Mouse (Mus musculus) 416B (cell line): Measurements from ENCODE around the gene Usp45.

Experiments used
- DNase-seq: peaks from one replicate; pipeline ENCODE4 v3.0.0; 2011; ENCODE audit warnings: low read depth

Usp45 gene

GRCm38 (mm10) chr4:21766863-21767304 lies at the start of gene Usp45, which contains the start of gene Tstd3:
TSS of gene Usp45 (plus strand) at chr4:21767156.
TSS of gene Tstd3 (minus strand) at chr4:21767212.
- peak; percentile 81 for DNase-seq

- DNase-seq = peak; percentile 76
Measured at GRCm38 (mm10) chr4:21722752-21723334, 44.1 kb upstream of the Usp45 start.

- DNase-seq = peak; percentile 89
Measured at GRCm38 (mm10) chr4:21726912-21727614, 39.9 kb upstream of the Usp45 start.

- DNase-seq = peak; percentile 94
Measured at GRCm38 (mm10) chr4:21727615-21728165, 39.3 kb upstream of the Usp45 start, which contains the start of gene Ccnc. TSS of gene Ccnc (plus strand) at chr4:21727701.

GRCm38 (mm10) chr4:21739169-21739568 lies 27.8 kb upstream of the Usp45 start:
- DNase-seq = peak; percentile 64

GRCm38 (mm10) chr4:21744142-21744541 lies 22.8 kb upstream of the Usp45 start:
- DNase-seq = peak; percentile 58

GRCm38 (mm10) chr4:21745723-21746122 lies 21.2 kb upstream of the Usp45 start:
- no peak for DNase-seq

- peak; percentile 90 for DNase-seq
Measured at GRCm38 (mm10) chr4:21755123-21755789, 11.7 kb upstream of the Usp45 start.

- peak; percentile 37 for DNase-seq
Measured at GRCm38 (mm10) chr4:21758860-21759259, 8.1 kb upstream of the Usp45 start.

- DNase-seq = no peak
Measured at GRCm38 (mm10) chr4:21761416-21762160, 5.4 kb upstream of the Usp45 start.

GRCm38 (mm10) chr4:21763827-21764226 lies 3.1 kb upstream of the Usp45 start:
- no peak for DNase-seq

- peak; percentile 11 for DNase-seq
Measured at GRCm38 (mm10) chr4:21766171-21766862, 639 bp upstream of the Usp45 start.

- no peak for DNase-seq
Measured at GRCm38 (mm10) chr4:21771064-21771463, 4.1 kb downstream of the Usp45 start.

- DNase-seq = peak; percentile 23
Measured at GRCm38 (mm10) chr4:21772306-21772705, 5.3 kb downstream of the Usp45 start.

- peak; percentile 89 for DNase-seq
Measured at GRCm38 (mm10) chr4:21776091-21776945, 9.4 kb downstream of the Usp45 start.

GRCm38 (mm10) chr4:21776946-21777265 lies 9.9 kb downstream of the Usp45 start:
- DNase-seq = peak; percentile 37

- DNase-seq = no peak
Measured at GRCm38 (mm10) chr4:21780816-21781726, 14.1 kb downstream of the Usp45 start.

GRCm38 (mm10) chr4:21786268-21786667 lies 19.3 kb downstream of the Usp45 start:
- DNase-seq = no peak

GRCm38 (mm10) chr4:21788903-21789302 lies 21.9 kb downstream of the Usp45 start:
- no peak for DNase-seq
